Mouse (Mus musculus) left cerebral cortex, postnatal 36 days (tissue): ENCODE measurements at regions not wholly inside any gene's neighbourhood (a gene's known extent, or its start where the extent isn't known, plus 50 kb on each side); places are given as distances from the start of the nearest gene placed in this dataset.

Experiments used
- DNase-seq, 2 experiments: peaks; one replicate each; pipeline ENCODE4 v3.0.0; 2021 to 2022; ENCODE audit warnings: low spot score in 2 of 2, mixed read lengths in 1 of 2
- intact Hi-C: fragments of 180-260 bp; cut with DNase I; formaldehyde crosslinking; loops from one replicate; pipeline ENCODE4 v1.15.1; 2025

DNA sequence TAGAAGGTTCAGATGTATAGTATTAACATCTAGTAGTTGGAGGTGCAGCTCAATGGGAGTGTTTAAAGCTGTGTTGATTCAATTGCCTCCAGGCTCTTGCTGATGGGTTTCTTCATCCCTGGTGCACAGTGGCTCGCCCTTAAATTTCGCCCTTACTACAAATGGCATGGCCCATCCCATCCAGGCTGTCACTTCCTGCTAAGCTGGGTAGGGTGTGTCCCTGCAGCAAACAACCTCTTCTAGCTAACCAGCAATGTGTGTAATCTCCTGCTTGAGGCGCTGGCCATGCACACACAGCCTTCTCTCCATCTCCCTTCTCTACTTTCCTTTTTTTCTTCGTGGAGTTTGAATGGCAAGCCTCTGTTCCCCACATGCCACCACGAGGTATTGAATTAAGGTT lies 238.1 kb upstream of the Id2 start:
- no peak for DNase-seq
- intact Hi-C loops = no loop called here

GRCm38 (mm10) chr12:25332384-25333035 lies 235.6 kb upstream of the Id2 start:
- DNase-seq = no peak
- intact Hi-C loops = no loop called here

DNA sequence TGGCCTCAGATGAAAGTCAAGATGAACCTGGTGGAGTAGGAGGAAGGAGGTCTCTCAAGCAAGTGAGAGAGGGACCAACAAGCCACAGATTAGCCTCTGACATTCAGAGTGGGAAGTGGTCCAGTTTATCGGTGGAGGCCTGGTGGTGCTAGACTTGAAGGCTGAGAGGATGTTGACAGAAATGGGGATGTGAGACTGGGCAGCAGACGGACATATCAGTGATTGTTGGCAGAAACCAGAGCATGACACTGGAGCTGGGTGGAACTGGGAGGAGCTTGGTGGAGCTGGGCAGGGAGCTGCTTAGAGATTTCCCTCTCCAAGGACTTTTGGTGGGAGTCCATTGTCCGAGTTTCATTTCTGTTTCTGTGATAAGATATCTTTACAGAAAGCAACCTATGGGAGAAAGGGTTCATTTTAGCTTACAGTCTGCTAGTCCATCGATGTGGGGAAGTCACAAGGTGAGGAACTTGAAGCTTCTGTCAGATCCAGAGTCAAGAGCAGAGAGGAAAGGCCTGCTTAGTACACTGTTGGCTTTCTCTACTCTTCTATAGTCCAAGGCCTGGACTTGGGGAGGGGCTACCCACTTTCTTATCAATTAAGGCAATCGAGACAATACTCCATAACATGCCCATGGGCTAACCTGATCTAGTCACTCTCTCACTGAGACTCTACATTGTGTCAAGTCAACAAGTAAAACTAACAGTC lies 233.2 kb upstream of the Id2 start:
- DNase-seq = peak in 1 of 2 experiments; percentile 10
- intact Hi-C loops = no loop called here

DNA sequence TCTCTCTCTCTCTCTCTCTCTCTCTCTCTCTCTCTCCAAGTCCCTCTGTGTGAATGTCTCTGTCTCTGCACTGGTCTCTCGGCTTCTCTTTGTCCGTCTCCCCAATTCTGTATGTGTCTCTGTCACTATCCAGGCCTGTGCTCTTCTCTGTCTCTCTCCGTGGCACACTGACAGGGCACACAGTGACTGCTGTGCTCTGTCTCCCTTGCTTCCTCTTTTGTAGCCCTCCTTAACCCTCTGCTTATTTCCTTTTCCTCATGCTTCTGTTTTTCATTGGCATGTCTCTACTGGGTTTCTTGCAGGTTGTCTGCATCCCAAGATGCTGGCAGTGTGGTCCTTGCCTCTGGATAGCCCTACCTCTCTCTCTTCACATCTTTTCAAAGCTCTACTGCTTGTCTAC lies 229.0 kb upstream of the Id2 start:
- DNase-seq = no peak

GRCm38 (mm10) chr12:25323171-25323570 lies 226.2 kb upstream of the Id2 start:
- intact Hi-C loops = no loop called here
- no peak for DNase-seq

More for the DNA sequence above, 229.0 kb upstream of the Id2 start:
- intact Hi-C loops = no loop called here

GRCm38 (mm10) chr12:25320262-25320767 lies 223.4 kb upstream of the Id2 start:
- DNase-seq = no peak
- intact Hi-C loops = no loop called here

DNA sequence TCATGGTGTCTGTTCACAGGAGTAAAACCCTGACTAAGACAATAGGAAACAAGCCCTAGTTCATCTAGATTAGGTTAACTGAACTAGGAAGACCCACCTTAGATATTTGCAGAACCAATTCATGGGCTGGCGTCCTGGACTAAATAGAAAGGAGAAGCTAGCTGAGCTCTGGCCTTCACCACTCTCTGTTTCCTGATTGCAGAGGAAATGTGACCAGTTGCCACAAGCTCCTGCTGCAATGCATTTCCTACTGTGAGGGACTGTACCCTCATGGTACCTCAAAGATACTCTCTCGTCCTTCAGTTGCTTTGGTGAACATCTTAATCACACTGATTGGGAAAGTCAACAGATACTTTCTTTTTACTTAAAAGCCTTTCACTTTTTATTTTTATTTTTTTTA lies 222.9 kb upstream of the Id2 start:
- DNase-seq = no peak
- intact Hi-C loops = no loop called here

DNA sequence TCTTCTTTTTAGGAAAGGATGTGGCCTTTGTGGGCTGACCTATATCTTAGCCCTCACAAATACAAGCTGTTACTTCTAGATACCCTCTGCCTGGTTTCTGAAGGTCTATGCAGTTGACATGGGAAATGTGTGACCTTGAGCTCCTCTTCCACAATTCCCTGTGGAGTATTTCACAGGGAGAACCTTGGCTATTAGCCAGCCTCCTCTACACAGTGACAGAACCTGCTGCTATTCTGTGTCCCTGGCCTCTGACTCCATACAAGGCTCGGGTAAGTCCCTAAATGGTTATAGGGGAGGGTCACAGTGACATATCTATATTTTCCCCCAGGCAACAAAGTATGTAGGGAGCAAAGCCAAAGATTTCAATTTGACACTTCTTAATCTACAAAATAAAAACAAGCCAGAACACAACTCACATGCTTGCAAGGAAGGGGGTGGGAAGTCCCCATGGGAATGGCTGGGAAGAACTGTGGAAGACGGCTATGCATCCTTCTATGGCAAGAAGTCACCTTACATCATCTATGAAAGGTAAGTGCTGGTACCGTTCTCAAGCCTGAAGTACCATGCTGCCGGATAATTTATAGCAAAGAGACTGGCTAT lies 221.2 kb upstream of the Id2 start:
- intact Hi-C loops = no loop called here
- DNase-seq = no peak

DNA sequence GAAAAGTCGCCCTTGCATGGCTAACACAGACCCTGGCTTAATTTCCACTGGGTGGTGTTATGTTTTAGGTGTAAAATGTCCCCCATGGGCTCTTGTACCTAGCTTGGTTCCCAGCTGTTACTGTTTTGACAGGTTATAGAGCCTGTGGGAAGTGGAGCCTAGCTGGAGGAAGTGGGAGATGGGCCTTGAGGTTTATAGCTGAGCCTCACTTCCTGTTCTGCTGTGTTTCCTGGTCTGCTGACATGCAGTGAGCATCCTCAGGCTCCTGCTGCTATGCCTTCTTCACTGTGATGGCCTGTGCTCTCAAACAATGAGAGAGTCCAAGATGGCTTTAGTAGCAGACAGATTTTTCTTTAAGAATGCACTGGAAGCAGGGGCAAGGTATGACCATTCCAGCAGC lies 219.0 kb upstream of the Id2 start:
- DNase-seq = no peak
- intact Hi-C loops = no loop called here

GRCm38 (mm10) chr12:25313212-25313611 lies 216.3 kb upstream of the Id2 start:
- intact Hi-C loops = no loop called here
- DNase-seq = no peak

- DNase-seq = no peak
- intact Hi-C loops = no loop called here
These were observed 215.4 kb upstream of the Id2 start for GRCm38 (mm10) chr12:25312390-25312789.

DNA sequence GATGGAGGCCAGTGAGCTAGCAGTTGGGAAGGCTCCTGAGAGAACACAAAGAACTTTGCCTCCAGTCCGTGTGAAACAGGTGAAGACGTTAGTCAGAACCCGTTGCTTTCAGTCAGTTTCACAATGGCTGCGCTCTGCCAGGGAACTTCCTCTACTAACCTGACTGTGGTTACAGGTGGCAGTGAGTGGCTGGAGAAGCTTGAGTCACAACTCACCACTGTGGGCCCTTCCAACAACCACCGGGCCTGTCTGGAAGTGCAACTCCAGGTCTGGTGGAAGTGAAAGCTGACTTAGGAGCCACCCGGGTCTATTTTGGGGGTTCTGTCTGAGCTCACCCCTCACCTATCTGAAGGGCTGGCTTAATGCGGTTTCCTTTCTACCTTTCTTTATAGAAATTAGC lies 214.8 kb upstream of the Id2 start:
- intact Hi-C loops = no loop called here
- DNase-seq = no peak

GRCm38 (mm10) chr12:25310293-25310946 lies 213.5 kb upstream of the Id2 start:
- no peak for DNase-seq
- intact Hi-C loops = no loop called here

- intact Hi-C loops = no loop called here
- DNase-seq = no peak
These were observed 212.3 kb upstream of the Id2 start for GRCm38 (mm10) chr12:25309234-25309633.

DNA sequence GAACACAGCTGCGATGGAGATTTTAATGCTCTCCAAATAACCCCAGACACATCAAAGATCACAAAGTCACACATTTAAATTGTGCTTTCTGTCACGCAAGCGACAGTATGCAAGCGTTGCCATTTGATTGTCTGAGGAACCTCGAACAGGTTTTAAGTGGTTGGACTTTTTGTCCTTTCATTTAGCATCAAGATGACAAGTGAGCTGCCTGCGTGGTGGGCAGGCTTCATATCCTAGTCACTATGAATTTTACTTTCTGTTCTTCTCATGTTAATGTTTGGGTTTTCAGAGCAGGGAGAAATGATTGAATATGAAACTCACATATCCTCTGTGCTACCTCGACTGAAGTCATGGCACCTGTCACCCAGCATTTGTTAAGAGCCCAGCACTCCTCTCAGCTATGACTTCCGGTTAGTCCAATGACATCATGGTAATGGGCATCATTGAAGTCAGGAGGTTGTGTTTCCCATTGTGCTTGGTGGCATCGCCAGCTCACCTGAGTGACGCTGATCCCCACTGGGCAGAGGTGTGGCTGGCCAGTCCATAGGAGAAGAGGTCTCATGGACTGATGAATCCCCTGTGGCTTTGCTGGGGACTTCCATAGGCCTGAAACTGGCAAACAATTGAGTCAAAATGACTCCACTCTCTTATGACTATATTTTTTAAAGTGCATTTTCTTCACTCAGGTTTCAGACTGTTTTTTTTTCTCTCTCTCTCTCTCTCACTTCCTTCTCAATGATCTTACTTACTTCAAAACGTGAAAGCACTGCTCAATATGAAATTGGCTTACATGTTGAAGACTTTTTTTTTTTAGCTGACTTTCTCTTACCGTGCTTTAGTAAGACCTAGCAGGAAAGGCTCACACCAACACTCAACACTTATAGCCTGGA lies 209.1 kb upstream of the Id2 start:
- intact Hi-C loops = no loop called here
- no peak for DNase-seq

DNA sequence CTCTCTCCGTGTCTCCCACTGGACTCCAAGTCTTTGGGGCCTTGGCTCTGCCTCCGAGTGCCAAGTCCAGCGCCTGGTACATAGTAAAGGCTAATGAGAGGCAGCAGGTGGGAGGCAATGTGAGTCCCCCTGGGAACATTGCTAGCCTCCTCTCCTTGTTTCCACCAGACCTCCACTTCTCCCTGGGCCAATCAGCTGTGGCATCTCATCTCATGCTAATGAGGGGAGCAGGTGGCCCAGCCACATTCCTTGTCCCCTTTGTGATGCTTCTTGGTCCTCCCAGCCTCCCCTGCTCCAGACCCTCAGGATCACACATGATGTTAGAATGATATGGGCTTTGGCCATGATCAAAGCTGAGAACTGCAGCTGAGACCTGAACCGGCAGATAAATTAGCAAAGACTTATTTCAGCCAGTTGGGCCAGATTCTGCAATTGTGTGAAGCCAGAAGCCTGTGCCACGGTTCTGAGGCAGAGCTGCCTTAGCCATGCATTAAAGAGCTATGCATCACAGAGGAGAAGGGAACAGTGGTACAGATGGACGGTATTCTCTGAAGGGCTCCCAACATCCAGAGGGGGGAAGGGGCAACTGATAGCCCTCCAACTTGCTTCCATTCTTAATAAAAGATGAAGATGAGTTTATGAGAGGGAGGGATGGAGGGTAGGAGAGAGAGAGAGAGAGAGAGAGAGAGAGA lies 208.0 kb upstream of the Id2 start:
- intact Hi-C loops = no loop called here
- DNase-seq = no peak

GRCm38 (mm10) chr12:25303500-25304050 lies 206.6 kb upstream of the Id2 start:
- intact Hi-C loops = no loop called here
- DNase-seq = no peak

DNA sequence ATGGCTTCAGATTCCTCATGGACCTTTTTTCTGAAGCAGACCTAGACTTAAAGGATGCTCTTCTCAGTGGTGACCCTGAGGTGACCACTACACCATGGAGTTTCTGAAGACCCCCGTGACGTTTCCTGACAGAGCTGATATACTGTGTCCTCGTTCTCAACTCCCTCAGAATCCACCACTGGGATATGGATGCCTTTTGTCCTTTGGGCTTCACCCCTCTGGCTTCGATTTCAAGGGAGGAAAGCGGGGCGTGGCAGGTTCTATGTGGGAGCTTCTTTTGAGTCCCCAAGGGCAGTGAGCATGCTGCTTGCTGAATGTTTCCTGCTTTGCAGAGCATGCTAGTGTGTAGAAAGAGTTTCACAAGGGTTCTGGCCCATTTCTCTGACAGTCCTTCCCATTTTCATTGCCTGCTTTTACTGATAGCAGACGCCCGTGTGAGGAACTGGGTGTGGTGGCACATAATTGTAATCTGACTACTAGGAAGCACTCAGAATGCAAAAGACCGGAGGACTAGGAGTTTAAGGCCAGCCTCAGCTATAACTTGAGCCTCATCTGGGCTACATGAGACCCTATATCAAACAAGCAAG lies 204.0 kb upstream of the Id2 start:
- intact Hi-C loops = no loop called here
- no peak for DNase-seq
